Comparison of ENCODE assay signal across 8 mouse cellular contexts in the genomic region with DNA sequence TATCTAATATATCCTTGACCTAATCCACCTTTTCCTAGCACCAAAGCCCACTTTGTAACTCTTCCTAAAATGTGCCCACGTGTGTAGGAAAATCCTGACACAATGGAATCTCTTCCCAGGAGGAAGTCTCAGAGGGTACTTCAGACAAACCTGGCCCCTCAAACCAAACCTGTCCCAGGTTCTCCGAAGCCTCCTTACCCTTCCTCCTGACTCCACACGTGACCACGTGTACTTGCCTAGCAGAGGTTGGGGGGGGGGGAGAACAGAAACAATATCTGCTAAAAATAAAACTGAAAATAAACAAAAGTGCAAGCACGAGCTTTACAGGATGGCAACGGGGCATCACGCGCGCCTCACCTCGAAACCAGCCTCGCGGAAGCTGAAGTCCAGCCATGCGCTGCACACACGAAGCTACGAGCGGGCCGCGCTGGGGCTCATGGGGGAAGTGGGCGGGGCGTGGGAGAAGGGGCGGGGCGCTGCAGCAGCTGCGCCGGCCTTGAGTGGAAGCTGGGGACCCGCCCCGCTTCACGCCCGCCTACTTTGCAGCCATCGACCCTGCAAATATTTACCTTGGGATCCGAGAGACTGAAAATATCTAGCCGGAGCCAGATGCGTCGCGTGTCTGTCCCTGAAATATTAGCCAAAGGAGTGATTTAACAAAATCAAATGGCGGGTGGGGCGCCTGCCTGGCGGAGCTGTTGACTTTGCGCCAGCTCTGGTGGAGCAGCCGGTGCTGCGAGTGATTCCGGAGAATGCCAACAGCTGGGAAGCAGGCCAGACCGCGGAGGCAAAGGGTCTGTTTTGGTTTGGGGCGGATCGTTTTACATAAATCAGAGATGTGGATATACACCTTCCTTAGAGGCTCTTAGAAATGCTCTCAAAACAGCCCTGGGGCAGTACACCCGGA. TPM values are rescaled to one million over a fixed set of nuclear protein-coding genes. Genes with fewer than 3 reads are reported as not detected.
A peak's percentile ranks its signal among the peaks of the same experiment; 100 is the strongest.
DNase-seq lines count a peak whose midpoint lies in the region; ATAC-seq and TF ChIP-seq lines count a peak whose summit lies in the region.

No protein-coding gene starts in this region.

- peak overlapping the region; percentile 70 for H3K4me2 ChIP-seq in lung, postnatal 0 days (replicated peaks; ENCODE audit: low read depth, low read length)

- peak; percentile 32 for DNase-seq in NIH3T3 (ENCODE audit: low read depth)
- DNase-seq in cerebellum, adult 9-10 months = peak; percentile 30
- peak; percentile 74 to 79 for DNase-seq in layer of hippocampus, postnatal 10 days (ENCODE audit: low spot score in 2 of 2)
- peak; percentile 81 for DNase-seq in lung, postnatal 0 days (ENCODE audit: low spot score)
- DNase-seq in ovary, postnatal 14 days (ENCODE audit: low spot score) = peak; percentile 45
- DNase-seq in thymus, postnatal 10 days (ENCODE audit: low spot score in 2 of 2) = peak; percentile 76 to 88

- WGBS in lung, postnatal 0 days = 10% methylated on average over 44 of the region's 46 CpGs

- TF ChIP-seq CTCF in lung, postnatal 0 days (IDR thresholded peaks at IDR 0.05) = no peak

- H3K9me3 ChIP-seq in lung, postnatal 0 days (ENCODE audit: low read length) = no peaks in the 10 kb centered on the region

- no peak overlapping the region for H3K9ac ChIP-seq in lung, postnatal 0 days (replicated peaks; ENCODE audit: low read depth)

- no peaks in the 10 kb centered on the region for H3K36me3 ChIP-seq in lung, postnatal 0 days (ENCODE audit: insufficient read depth, low read length)

- TF ChIP-seq EP300 in lung, postnatal 0 days (IDR thresholded peaks at IDR 0.05) = no peak

- H3K27me3 ChIP-seq in lung, postnatal 0 days (replicated peaks; ENCODE audit: insufficient read depth, low read length) = peaks cover 4% of the 10 kb centered on the region; the same call in 1 of the 2 replicates

- H3K27ac ChIP-seq in lung, postnatal 0 days (ENCODE audit: low read length) = no peak overlapping the region

- peak; percentile 72 for ATAC-seq in frontal cortex, adult (ENCODE audit: low TSS enrichment)
- peak; percentile 80 to 93 for ATAC-seq in hematopoietic stem cell, adult 5-6 weeks (replicated peaks in 1 of 2; ENCODE audit: insufficient read depth in 1 of 2, low FRiP score in 2 of 2, low TSS enrichment in 1 of 2, low read depth in 1 of 2, poor library complexity in 2 of 2, severe bottlenecking in 2 of 2)
- ATAC-seq in lung, postnatal 0 days = peak; percentile 94

- H3K4me3 ChIP-seq in lung, postnatal 0 days (ENCODE audit: low read depth, low read length) = peak overlapping the region; percentile 47

- H3K4me1 ChIP-seq in lung, postnatal 0 days (ENCODE audit: insufficient read depth, low read depth, low read length) = peaks cover 7% of the 10 kb centered on the region; the same call in 1 of the 2 replicates

RNA-seq across cellular contexts. Expression of a gene that starts 38.0 kb away (rescaled TPM):
- 16.5 and 30.3 TPM in 2 replicates for total RNA-seq in hematopoietic stem cell, adult 5-6 weeks (2017)
- not detected for total RNA-seq in layer of hippocampus, postnatal 10 days (2021)
- polyA plus RNA-seq in lung, postnatal 0 days (2015; fragmentation: Nextera tagmentation; extraction: Ambion mirVana) = 0.08 TPM in 2 replicates

Comparison
In these comparisons a context has a peak if more than half of its experiments do, and no peak if none do; other contexts are left out.
1. DNase-seq: peak in every context shown above with its lines; median percentile 82 in thymus, postnatal 10 days; 81 in lung, postnatal 0 days; 76 in layer of hippocampus, postnatal 10 days; 45 in ovary, postnatal 14 days; 32 in NIH3T3; 30 in cerebellum, adult 9-10 months.
2. RNA of a gene that starts 38.0 kb away (total RNA-seq): 16.5 to 30.3 TPM in hematopoietic stem cell, adult 5-6 weeks; not detected in layer of hippocampus, postnatal 10 days; every median in the first group is over 10 times any median in the second.
3. Peak in every context shown above with its lines, with median percentiles within 50 percentile points of each other: ATAC-seq.